Mouse (Mus musculus) CH12.LX (cell line): ENCODE results near the gene Tyk2.

Experiments used
- MAFK ChIP-seq: IDR thresholded peaks from 2 replicates; pipeline ENCODE4 v1.6.1; 2011; ENCODE audit warnings: low read length, improper control_type of control experiment; ENCODE audit not compliant: insufficient replicate concordance
- POLR2A ChIP-seq: IDR thresholded peaks from 2 replicates; pipeline ENCODE4 v1.6.1; 2011; ENCODE audit warnings: low read depth, mild to moderate bottlenecking, improper control_type of control experiment, low read length

DNA sequence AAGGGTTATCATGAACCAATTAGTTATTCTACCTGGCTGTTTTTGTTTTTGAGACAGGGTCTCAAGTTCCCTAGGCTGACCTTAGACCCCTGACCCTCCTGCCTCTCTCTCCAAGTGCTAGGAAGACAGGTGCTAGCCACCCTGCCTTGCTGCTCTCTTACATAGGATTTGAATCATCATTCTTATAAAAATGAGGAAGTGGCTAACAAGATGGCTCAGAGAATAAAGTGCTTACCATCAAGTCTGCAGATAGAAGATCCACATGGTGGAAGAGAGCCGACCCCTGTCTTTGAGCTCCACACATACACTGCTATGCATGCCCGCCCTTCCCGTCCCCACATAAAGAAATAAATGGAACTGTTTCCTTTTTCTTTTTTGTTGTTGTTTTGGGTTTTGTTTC lies 23.7 kb upstream of the Tyk2 start:
- TF ChIP-seq MAFK, result no peak
- TF ChIP-seq POLR2A, result no peak
